21 mouse cellular contexts compared by ENCODE assay signal in the genomic region with DNA sequence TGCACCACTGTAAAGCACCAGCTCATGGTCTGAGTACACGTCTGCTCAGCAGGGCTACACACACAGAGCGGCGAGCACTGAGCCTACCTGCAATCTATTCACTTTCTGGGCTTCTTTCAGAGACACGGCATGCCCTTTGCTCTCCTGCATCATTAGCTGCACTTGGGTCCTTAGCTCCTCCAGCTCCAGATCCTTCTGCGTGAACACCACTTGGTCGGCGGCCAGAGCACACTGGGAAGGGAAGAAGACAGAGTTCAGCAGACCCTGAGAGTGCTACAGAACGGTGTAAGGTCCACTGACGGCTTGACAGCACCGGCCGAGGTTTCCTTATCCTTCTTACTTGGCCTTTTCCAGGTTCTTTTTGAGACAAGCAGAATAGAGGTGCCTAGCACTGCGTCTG. TPM values are rescaled to one million over a fixed set of nuclear protein-coding genes. Genes with fewer than 3 reads are reported as not detected.
"Had no signal": no experiment of that assay in that cellular context is flagged by ENCODE, and none has a peak within 500 bp of the region (broad histone marks: within the 10 kb centered on the region; RNA-seq: fewer than 3 reads in every experiment).

No protein-coding gene starts in this region.

- H3K4me1 ChIP-seq: intestine, embryonic 15.5 days; limb, embryonic 12.5 days; limb, embryonic 15.5 days; liver, embryonic 13.5 days; midbrain, embryonic 12.5 days; midbrain, embryonic 15.5 days; neural tube, embryonic 12.5 days; neural tube, embryonic 15.5 days had no signal

- H3K9ac ChIP-seq: intestine, embryonic 15.5 days; limb, embryonic 12.5 days; limb, embryonic 15.5 days; liver, embryonic 13.5 days; midbrain, embryonic 12.5 days; midbrain, embryonic 15.5 days; neural tube, embryonic 12.5 days; neural tube, embryonic 15.5 days had no signal

- H3K27me3 ChIP-seq: intestine, embryonic 15.5 days; limb, embryonic 12.5 days; limb, embryonic 15.5 days; liver, embryonic 13.5 days; midbrain, embryonic 12.5 days; midbrain, embryonic 15.5 days; neural tube, embryonic 12.5 days; neural tube, embryonic 15.5 days had no signal

- H3K36me3 ChIP-seq: intestine, embryonic 15.5 days; limb, embryonic 12.5 days; limb, embryonic 15.5 days; liver, embryonic 13.5 days; midbrain, embryonic 12.5 days; midbrain, embryonic 15.5 days; neural tube, embryonic 12.5 days; neural tube, embryonic 15.5 days had no signal

- H3K27ac ChIP-seq: intestine, embryonic 15.5 days; kidney, postnatal 0 days; limb, embryonic 12.5 days; limb, embryonic 15.5 days; liver, embryonic 13.5 days; macrophage; midbrain, embryonic 12.5 days; midbrain, embryonic 15.5 days; neural tube, embryonic 12.5 days; neural tube, embryonic 15.5 days had no signal

- H3K9me3 ChIP-seq: intestine, embryonic 15.5 days; limb, embryonic 12.5 days; limb, embryonic 15.5 days; liver, embryonic 13.5 days; midbrain, embryonic 12.5 days; midbrain, embryonic 15.5 days; neural tube, embryonic 12.5 days; neural tube, embryonic 15.5 days had no signal

- H3K4me2 ChIP-seq: intestine, embryonic 15.5 days; limb, embryonic 12.5 days; limb, embryonic 15.5 days; liver, embryonic 13.5 days; midbrain, embryonic 12.5 days; midbrain, embryonic 15.5 days; neural tube, embryonic 12.5 days; neural tube, embryonic 15.5 days had no signal

- H3K4me3 ChIP-seq: intestine, embryonic 15.5 days; limb, embryonic 12.5 days; limb, embryonic 15.5 days; liver, embryonic 13.5 days; midbrain, embryonic 12.5 days; midbrain, embryonic 15.5 days; neural tube, embryonic 12.5 days; neural tube, embryonic 15.5 days had no signal

- DNase-seq: left cerebral cortex, postnatal 4 days; liver, embryonic 13.5 days; lung, adult 2 months; lung, postnatal 14 days; right cerebral cortex, adult 18-20 months; right cerebral cortex, postnatal 25 days; spleen, adult 18-20 months; thymus, adult 2 months; thymus, postnatal 14 days; thymus, postnatal 4 days had no signal

- ATAC-seq: hindbrain, embryonic 16.5 days; intestine, embryonic 15.5 days; midbrain, embryonic 15.5 days had no signal

RNA-seq across cellular contexts. Expression of gene Kif27, which starts 21.5 kb away (rescaled TPM):
- total RNA-seq: megakaryocyte, adult 5-6 weeks had no signal
